Mouse (Mus musculus) testis, adult 2 months (tissue): ENCODE results near the gene Zbtb7a.

Source experiments
- CTCF ChIP-seq: fragments of 200-500 bp; IDR thresholded peaks from 2 replicates; pipeline ENCODE4 v1.5.1; 2012; ENCODE audit warnings: low read depth, mild to moderate bottlenecking, inconsistent platforms, low read length, moderate library complexity; ENCODE audit not compliant: control insufficient read depth, insufficient read depth, insufficient replicate concordance
- POLR2A ChIP-seq: fragments of 200-500 bp; IDR thresholded peaks from 2 replicates; pipeline ENCODE4 v1.6.1; 2012; ENCODE audit warnings: low read depth, mild to moderate bottlenecking, inconsistent platforms, low read length, moderate library complexity; ENCODE audit not compliant: control insufficient read depth

- TF ChIP-seq POLR2A (no peak), CTCF (no peak)
Observed at GRCm38 (mm10) chr10:81141455-81142210, 6.6 kb downstream of the Zbtb7a start.
